Mouse (Mus musculus) bone marrow, adult 2 months (tissue): ENCODE measurements around the gene Lsm2. TPM values are rescaled to one million over a fixed set of nuclear protein-coding genes. Genes with fewer than 3 reads are reported as not detected.
"Not testable (repeated sequence)": the region's sequence is repeated elsewhere in the genome, so short reads cannot be mapped to it uniquely, and the experiment has no call there.

ENCODE experiments used
- H3K27ac ChIP-seq: fragments of 200-500 bp; 2 replicates; pipeline ENCODE4 v1.5.1; 2012; ENCODE audit warnings: low read depth, mild to moderate bottlenecking, control low read depth, inconsistent platforms, low read length; ENCODE audit not compliant: control insufficient read depth, poor library complexity, insufficient read depth
- H3K4me1 ChIP-seq: fragments of 200-500 bp; 2 replicates; pipeline ENCODE4 v1.6.1; 2011; ENCODE audit warnings: low read length; ENCODE audit not compliant: control insufficient read depth, insufficient read depth
- H3K4me3 ChIP-seq: fragments of 200-500 bp; replicated peaks from 2 replicates; pipeline ENCODE3; 2011; ENCODE audit warnings: mild to moderate bottlenecking, low read depth, low read length, control low read depth; ENCODE audit not compliant: control insufficient read depth
- CTCF ChIP-seq: fragments of 200-500 bp; IDR thresholded peaks from 2 replicates; pipeline ENCODE4 v1.5.1; 2011; ENCODE audit warnings: low read length, control low read depth; ENCODE audit not compliant: control insufficient read depth, insufficient read depth
- POLR2A ChIP-seq: fragments of 200-500 bp; IDR thresholded peaks from 2 replicates; pipeline ENCODE4 v1.6.1; 2011; ENCODE audit warnings: low read depth, mild to moderate bottlenecking, control low read depth, low read length, borderline replicate concordance; ENCODE audit not compliant: control insufficient read depth
- WGBS: fragments of 180-500 bp; shearing (Covaris S2); methylation state at CpG from one replicate; pipeline ENCODE4 v1.1.7; 2018; 5-methylcytosine and 5-hydroxymethylcytosine counted together
- polyA plus RNA-seq: library from polyadenylated mRNA; stranded (reverse); fragments of >200 nt; gene quantifications from 2 replicates; pipeline ENCODE4 v1.2.4, GENCODE M21; 2011; ENCODE audit warnings: low replicate concordance; ENCODE audit not compliant: missing spikeins, insufficient read depth, insufficient read length

The Lsm2 gene
- polyA plus RNA-seq, 1 experiment: 84.5 TPM

DNA sequence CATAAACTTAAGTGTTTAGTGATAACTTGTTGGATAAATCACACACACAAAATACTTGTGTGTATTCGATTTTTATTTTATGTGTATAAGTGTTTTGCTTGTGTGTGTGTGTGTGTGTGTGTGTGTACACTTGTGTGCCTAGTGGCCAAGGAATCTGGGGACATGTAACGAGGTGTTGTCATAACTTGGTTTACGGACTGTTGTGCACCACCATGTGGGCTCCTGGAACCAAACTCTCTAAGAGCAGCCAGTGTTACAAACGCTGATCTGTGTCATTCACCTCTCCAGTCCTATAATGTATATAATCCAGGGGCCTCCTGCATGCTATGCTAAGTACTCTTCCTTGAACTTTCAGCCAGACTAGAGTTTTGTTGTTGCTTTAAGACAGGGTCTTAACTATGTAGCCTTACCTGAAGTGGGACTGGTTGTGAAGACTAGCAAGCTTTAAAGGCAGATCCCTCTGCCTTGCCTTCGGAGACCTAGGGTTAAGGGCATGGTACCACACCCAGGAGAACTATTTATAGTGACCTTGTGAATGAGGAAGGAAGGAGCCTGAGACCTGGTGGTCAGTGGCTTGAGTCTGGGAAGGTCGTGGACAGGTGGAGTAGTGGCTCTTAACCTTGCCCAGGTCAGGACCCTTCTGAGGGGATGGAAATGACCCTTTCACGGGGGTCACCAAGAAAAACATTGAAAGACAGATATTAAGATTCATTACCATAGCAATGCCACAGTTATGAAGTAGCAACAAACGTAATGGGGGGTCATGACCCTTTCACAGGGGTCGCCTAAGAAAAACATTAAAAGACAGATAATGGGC is 21.6 kb downstream of the Lsm2 start:
- Histone ChIP-seq H3K4me1 (peaks cover 5% of the 10 kb centered on the region; the same call in 1 of the 2 replicates), H3K4me3 (peak overlapping the region; percentile 44), H3K27ac (peak overlapping the region; percentile 31; the same call in 1 of the 2 replicates)
- TF ChIP-seq POLR2A (no peak), CTCF (no peak)
- WGBS: 29% methylated on average over 9 of the region's 9 CpGs

- Histone ChIP-seq H3K4me3 (no peak overlapping the region), H3K27ac (no peak overlapping the region), H3K4me1 (peaks cover 5% of the 10 kb centered on the region; the same call in 1 of the 2 replicates)
- TF ChIP-seq POLR2A: no peak
- no peak for TF ChIP-seq CTCF
- WGBS: 94% methylated on average over 17 of the region's 17 CpGs
Measured at GRCm38 (mm10) chr17:35004075-35004717, 22.5 kb downstream of the Lsm2 start.

DNA sequence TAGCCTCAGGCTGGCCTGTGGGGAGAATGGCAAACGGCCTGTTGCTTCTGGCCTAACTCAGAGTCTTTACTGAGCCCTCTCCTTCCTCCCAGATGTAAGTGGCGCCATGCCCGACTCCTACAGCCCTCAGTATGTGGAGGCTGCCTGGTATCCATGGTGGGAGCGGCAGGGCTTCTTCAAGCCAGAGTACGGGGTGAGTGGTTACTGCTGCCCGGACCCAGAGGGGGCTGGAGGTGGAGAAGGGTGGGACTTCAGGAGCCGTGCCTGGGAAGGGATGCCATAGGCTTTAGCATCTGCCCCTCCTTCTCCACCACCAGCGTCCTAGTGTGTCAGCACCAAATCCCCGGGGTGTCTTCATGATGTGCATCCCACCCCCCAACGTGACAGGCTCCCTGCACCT is 23.5 kb downstream of the Lsm2 start:
- H3K4me1 ChIP-seq: peaks cover 5% of the 10 kb centered on the region; the same call in 1 of the 2 replicates

DNA sequence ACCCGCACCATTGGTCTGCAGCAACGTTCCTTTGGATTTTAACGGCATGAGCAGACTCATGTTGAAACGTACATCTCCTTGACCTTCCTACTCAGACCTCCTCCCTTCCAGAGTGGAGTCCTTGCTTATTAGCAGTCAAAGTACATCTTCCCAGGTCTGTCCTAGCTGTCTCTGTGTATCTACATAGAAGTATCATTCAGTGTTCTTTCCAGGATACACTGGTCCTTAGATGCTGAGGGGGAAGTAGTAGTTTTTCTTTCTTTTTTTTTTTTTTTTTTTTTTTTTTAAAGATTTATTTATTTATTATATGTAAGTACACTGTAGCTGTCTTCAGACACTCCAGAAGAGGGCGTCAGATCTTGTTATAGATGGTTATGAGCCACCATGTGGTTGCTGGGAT is 24.2 kb downstream of the Lsm2 start:
- WGBS: 93% methylated on average over 4 of the region's 5 CpGs
- not testable (repeated sequence) for H3K27ac ChIP-seq, H3K4me1 ChIP-seq, H3K4me3 ChIP-seq

More for the DNA sequence above, 23.5 kb downstream of the Lsm2 start:
- no peak overlapping the region for H3K4me3 ChIP-seq
- 88% methylated on average over 10 of the region's 10 CpGs for WGBS
- TF ChIP-seq POLR2A: no peak
- no peak for TF ChIP-seq CTCF
- no peak overlapping the region for H3K27ac ChIP-seq

GRCm38 (mm10) chr17:35007387-35007991 is 25.8 kb downstream of the Lsm2 start:
- Histone ChIP-seq H3K27ac (no peak overlapping the region), H3K4me1 (peaks cover 5% of the 10 kb centered on the region; the same call in 1 of the 2 replicates), H3K4me3 (no peak overlapping the region)
- WGBS: 85% methylated on average over 7 of the region's 7 CpGs
- TF ChIP-seq CTCF (no peak), POLR2A (no peak)

DNA sequence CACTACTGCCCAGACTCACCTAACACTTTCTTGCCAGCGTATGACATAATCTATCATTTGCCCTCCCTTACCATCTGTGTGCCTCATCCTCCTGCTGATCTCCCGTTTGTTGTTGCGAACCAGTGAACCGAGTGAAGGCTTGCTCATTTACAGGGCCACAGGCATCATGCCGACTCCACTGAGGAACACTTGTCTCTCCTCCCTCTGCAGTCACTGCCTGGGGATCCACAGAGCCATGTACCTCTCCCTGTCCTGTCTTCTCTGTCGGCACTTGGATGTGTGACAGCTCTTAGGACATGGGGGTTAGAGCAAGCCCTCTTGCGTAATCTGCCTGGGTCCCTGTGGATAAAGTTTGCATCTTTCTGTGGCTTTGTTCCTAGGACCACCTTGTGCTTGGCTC is 27.9 kb downstream of the Lsm2 start:
- Histone ChIP-seq H3K27ac (no peak overlapping the region), H3K4me1 (no peaks in the 10 kb centered on the region), H3K4me3 (no peak overlapping the region)
- no peak for TF ChIP-seq POLR2A
- no peak for TF ChIP-seq CTCF
- 79% methylated on average over 7 of the region's 7 CpGs for WGBS

GRCm38 (mm10) chr17:35011440-35011839 is 29.8 kb downstream of the Lsm2 start:
- Histone ChIP-seq H3K4me3 (no peak overlapping the region), H3K4me1 (no peaks in the 10 kb centered on the region), H3K27ac (no peak overlapping the region)
- 94% methylated on average over 8 of the region's 8 CpGs for WGBS
- no peak for TF ChIP-seq CTCF
- TF ChIP-seq POLR2A: no peak

- TF ChIP-seq POLR2A: no peak
- no peak for TF ChIP-seq CTCF
- Histone ChIP-seq H3K4me1 (no peaks in the 10 kb centered on the region), H3K27ac (no peak overlapping the region), H3K4me3 (no peak overlapping the region)
- WGBS: 86% methylated on average over 13 of the region's 13 CpGs
Measured at GRCm38 (mm10) chr17:35012430-35012829, 30.8 kb downstream of the Lsm2 start.
